Mouse (Mus musculus) inflammation-experienced regulatory T-cells, adult 6 months (primary cell): ENCODE measurements around the gene Vezf1. TPM values are rescaled to one million over a fixed set of nuclear protein-coding genes. Genes with fewer than 3 reads are reported as not detected.
"Not testable (repeated sequence)": the region's sequence is repeated elsewhere in the genome, so short reads cannot be mapped to it uniquely, and the experiment has no call there.

Experiments
- ATAC-seq: one replicate; pipeline ENCODE4 v1.8.0; 2017
- polyA plus RNA-seq, 3 experiments: library from polyadenylated mRNA; unstranded; fragments of 100-300 nt; shearing (Covaris generic); gene quantifications; one replicate each; pipeline ENCODE4 v1.2.1; 2017

Gene Vezf1
- polyA plus RNA-seq = 10 to 100 TPM; 19.3 to 25.6 (median 21.5) TPM

GRCm38 (mm10) chr11:88067586-88068410 lies at the start of gene Vezf1:
Gene Vezf1, plus strand, starts transcription at chr11:88068279.
- ATAC-seq = peak; percentile 65

- no peak for ATAC-seq
Measured at GRCm38 (mm10) chr11:88023933-88024332, 44.1 kb upstream of the Vezf1 start.

GRCm38 (mm10) chr11:88027391-88028035 lies 40.6 kb upstream of the Vezf1 start:
- ATAC-seq = no peak

GRCm38 (mm10) chr11:88028193-88028684 lies 39.8 kb upstream of the Vezf1 start:
- ATAC-seq = no peak

GRCm38 (mm10) chr11:88030219-88030618 lies 37.9 kb upstream of the Vezf1 start:
- no peak for ATAC-seq

DNA sequence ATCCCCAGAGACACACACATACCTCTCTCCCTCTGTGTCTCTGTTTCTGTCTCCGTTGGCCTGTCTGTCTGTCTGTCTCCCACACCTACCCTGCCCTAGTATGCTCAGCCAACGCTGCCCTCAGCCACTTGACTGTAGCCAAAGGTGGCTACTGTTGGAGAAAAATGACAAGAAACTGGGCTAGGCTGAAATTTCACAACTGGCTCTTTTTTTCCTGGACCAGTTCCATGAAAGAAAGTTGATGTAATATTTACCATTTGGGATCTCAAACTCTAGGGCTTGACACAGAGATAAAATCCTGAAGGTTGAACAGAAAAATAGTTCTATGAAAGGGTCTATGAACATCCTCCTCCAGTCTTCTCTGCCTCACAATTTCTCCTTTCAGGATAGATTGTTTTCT lies 37.2 kb upstream of the Vezf1 start:
- ATAC-seq = no peak

DNA sequence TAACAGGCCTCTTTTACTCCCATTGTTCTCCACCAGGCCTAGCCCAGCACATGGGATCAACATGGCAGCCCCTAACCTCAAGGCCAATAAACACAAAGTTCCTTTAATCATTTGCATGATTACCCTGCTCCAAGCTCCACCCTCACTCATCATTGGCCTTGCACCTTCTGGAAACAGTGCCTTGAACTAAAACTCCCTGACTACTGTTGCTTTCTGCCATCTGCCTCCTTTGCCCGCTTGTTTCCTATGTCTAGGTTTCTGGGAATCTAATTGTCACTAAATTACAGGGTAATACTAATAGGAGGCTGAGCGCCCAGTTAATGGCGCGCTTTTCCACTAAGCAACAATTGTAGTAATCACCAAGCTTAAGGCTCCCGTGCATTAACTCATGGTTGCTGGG lies 36.3 kb upstream of the Vezf1 start:
- ATAC-seq = no peak

DNA sequence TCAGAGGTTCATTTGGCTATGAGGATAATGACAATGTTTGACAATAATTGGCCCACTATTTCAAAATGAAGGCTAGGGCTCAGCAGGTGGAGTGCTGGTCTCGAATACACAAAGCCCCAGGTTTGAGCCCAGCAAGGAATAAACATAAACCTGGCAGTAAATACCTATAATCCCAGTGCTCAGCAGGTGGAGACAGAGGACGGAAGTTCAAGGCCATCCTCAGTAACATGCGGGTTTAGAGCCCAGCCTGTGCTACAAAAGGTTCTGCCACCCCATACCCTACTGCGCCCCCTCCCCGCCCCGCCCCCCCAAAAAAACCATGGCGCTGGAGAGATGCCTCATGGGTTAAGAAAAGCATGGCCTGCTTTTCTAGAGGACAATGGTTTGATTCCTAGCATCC lies 32.1 kb upstream of the Vezf1 start:
- ATAC-seq = no peak

- no peak for ATAC-seq
Measured at GRCm38 (mm10) chr11:88036761-88037251, 31.3 kb upstream of the Vezf1 start.

DNA sequence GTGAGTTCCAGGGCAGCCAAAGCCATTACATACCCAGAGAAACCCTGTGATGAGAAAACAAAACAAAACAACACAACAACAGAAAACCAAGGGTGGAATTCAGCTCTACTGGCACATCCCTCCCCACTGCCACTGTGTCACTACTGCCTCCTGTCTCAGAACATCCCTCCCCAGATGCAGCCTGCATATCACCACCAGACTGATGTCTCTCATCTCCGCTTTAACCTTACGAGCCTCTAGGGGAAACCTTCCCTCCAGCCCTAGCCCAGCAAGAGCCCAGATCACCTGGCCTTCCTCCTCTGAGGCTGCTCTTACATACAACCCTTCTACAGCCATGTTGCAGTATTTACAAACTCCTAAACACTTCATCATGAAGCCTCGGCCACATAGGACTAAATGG lies 30.7 kb upstream of the Vezf1 start:
- no peak for ATAC-seq

GRCm38 (mm10) chr11:88039066-88039465 lies 29.0 kb upstream of the Vezf1 start:
- ATAC-seq = no peak

GRCm38 (mm10) chr11:88044314-88044713 lies 23.8 kb upstream of the Vezf1 start:
- no peak for ATAC-seq

DNA sequence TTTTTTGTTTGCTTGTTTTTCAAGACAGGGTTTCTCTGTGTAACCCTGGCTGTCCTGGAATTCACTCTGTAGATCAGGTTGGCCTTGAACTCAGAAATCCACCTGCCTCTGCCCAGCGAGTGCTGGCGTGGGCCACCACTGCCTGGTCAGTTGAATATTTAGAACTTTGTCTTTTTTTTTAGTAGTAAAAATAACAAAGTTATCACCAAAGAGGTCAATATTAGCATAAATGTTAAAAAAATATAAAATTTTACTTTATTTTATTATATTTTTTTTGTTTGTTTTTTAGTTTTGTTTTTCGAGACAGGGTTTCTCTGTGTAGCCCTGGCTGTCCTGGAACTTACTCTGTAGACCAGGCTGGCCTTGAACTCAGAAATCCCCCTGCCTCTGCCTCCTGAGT lies 22.9 kb upstream of the Vezf1 start:
- ATAC-seq = not testable (repeated sequence)

DNA sequence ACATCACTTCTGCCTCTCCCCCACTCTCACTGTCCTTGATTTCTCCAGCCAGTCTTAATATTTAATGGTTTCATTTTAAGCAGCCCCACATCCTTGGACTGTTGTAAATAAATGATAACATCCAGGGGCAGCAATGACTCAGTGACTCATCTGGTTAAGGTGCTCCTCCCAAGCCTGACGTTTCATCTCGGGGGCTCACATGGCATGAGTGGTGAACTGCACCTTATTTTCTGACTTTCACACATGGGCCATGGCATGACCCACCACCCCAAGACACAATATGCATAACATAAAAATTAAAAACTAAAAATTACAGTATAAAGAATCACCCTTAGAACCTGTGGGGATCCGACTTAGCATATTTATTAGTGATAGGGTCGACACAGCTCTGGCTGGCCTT lies 22.2 kb upstream of the Vezf1 start:
- ATAC-seq = no peak

GRCm38 (mm10) chr11:88046323-88046937 lies 21.6 kb upstream of the Vezf1 start:
- no peak for ATAC-seq

- peak; percentile 81 for ATAC-seq
Measured at GRCm38 (mm10) chr11:88046944-88047794, 20.9 kb upstream of the Vezf1 start, which contains the start of gene Srsf1. Gene Srsf1, plus strand, starts transcription at chr11:88047373.

- peak; percentile 5 for ATAC-seq
Measured at GRCm38 (mm10) chr11:88047871-88048531, 20.1 kb upstream of the Vezf1 start.

DNA sequence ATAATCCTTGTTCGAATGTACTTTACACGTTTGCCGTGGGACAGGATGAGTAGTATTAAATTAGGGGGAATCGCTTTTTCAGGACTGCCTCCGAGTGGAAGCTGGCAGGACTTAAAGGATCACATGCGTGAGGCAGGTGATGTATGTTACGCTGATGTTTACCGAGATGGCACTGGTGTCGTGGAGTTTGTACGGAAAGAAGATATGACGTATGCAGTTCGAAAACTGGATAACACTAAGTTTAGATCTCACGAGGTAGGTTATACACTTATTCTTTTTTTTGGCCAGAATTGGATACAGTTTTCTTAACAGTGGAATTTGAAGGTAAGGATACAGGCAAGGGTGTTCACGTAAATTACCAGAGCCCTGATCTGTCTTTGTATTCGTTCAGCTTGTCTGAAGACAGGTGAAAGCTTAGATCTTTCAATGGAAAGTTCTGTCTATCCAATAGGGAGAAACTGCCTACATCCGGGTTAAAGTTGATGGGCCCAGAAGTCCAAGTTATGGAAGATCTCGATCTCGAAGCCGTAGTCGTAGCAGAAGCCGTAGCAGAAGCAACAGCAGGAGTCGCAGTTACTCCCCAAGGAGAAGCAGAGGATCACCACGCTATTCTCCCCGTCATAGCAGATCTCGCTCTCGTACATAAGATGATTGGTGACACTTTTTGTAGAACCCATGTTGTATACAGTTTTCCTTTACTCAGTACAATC lies 19.0 kb upstream of the Vezf1 start:
- ATAC-seq = no peak

DNA sequence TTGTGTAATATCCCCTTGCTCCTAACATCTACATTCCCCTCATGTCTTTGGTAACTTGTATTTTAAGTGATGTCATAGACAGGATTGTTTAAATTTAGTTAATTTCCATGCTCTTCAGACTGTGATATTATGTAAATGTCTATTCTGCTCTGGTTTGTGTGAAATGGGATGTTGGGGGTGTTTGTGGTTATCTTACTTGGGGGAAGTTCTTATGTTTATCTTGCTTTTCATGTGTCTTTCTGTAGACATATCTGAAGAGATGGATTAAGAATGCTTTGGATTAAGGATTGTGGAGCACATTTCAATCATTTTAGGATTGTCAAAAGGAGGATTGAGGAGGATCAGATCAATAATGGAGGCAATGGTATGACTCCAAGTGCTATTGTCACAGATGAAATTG lies 18.3 kb upstream of the Vezf1 start:
- ATAC-seq = no peak

GRCm38 (mm10) chr11:88052638-88053037 lies 15.4 kb upstream of the Vezf1 start:
- ATAC-seq = no peak

GRCm38 (mm10) chr11:88053821-88054220 lies 14.3 kb upstream of the Vezf1 start:
- ATAC-seq = no peak
